Mouse (Mus musculus) gastrocnemius, adult 2 months (tissue): ENCODE data around the gene Lbx1. TPM values are rescaled to one million over a fixed set of nuclear protein-coding genes. Genes with fewer than 3 reads are reported as not detected.
A peak's percentile ranks its signal among the peaks of the same experiment; 100 is the strongest.

Experiments used
- DNase-seq: peaks from one replicate; pipeline ENCODE4 v3.0.0; 2022
- H3K27ac ChIP-seq: fragments of 200-600 bp; 2 replicates; pipeline ENCODE4 v1.8.1; 2022; ENCODE audit warnings: mild to moderate bottlenecking
- H3K4me3 ChIP-seq: fragments of 200-600 bp; 2 replicates; pipeline ENCODE4 v1.8.1; 2022; ENCODE audit warnings: mild to moderate bottlenecking, moderate library complexity
- CTCF ChIP-seq: fragments of 200-600 bp; IDR thresholded peaks from 2 replicates; pipeline ENCODE4 v1.8.1; 2022; ENCODE audit warnings: antibody characterized with exemption, mild to moderate bottlenecking, moderate library complexity
- intact Hi-C: fragments of 180-260 bp; cut with DNase I; formaldehyde crosslinking; loops from one replicate; pipeline ENCODE4 v1.15.1; 2025
- total RNA-seq, 2 experiments: library from RNA; stranded (reverse); gene quantifications; 2 replicates each; pipeline ENCODE4 v1.2.3; 2021

Gene Lbx1
- total RNA-seq, 2 experiments from 2014 or later: 46.0 to 66.8 TPM

GRCm38 (mm10) chr19:45222141-45222782 is 13.3 kb downstream of the Lbx1 start:
- no peak for TF ChIP-seq CTCF
- no peak for DNase-seq
- Histone ChIP-seq H3K4me3 (no peak overlapping the region), H3K27ac (no peak overlapping the region)
- intact Hi-C loops: loop anchor here (5.0 kb wide), 1 partner anchor 525 kb away; the partner anchor contains the start of gene Npm3

GRCm38 (mm10) chr19:45221458-45221783 is 14.2 kb downstream of the Lbx1 start:
- Histone ChIP-seq H3K4me3 (peak overlapping the region; percentile 65), H3K27ac (no peak overlapping the region)
- intact Hi-C loops: loop anchor here (1.0 to 5.0 kb wide), 4 partner anchors 61 to 526 kb away; partner anchors contain the start of gene Npm3
- no peak for TF ChIP-seq CTCF
- no peak for DNase-seq

- peak; percentile 95 for TF ChIP-seq CTCF
- H3K4me3 ChIP-seq: peak overlapping the region; percentile 65
- DNase-seq: peak; percentile 83
Observed at GRCm38 (mm10) chr19:45220593-45221457, 14.8 kb downstream of the Lbx1 start.

GRCm38 (mm10) chr19:45216240-45216639 is 19.4 kb downstream of the Lbx1 start:
- Histone ChIP-seq H3K4me3 (no peak overlapping the region), H3K27ac (no peak overlapping the region)
- DNase-seq: peak; percentile 51
- peak; percentile 78 for TF ChIP-seq CTCF
- intact Hi-C loops: loop anchor here (1.0 kb wide), 1 partner anchor 39 kb away; no protein-coding TSS in a partner anchor

More at GRCm38 (mm10) chr19:45220593-45221457, 14.8 kb downstream of the Lbx1 start:
- H3K27ac ChIP-seq: peak overlapping the region; percentile 48; the same call in 1 of the 2 replicates
- intact Hi-C loops: loop anchor here (1.0 to 5.0 kb wide), 4 partner anchors 62 to 526 kb away; partner anchors contain the start of gene Npm3

GRCm38 (mm10) chr19:45215431-45215830 is 20.2 kb downstream of the Lbx1 start:
- no peak overlapping the region for H3K27ac ChIP-seq
- no peak for DNase-seq
- no peak overlapping the region for H3K4me3 ChIP-seq
- no peak for TF ChIP-seq CTCF
- intact Hi-C loops: no loop called here

GRCm38 (mm10) chr19:45209776-45210422 is 25.7 kb downstream of the Lbx1 start:
- TF ChIP-seq CTCF: no peak
- intact Hi-C loops: no loop called here
- Histone ChIP-seq H3K4me3 (no peak overlapping the region), H3K27ac (no peak overlapping the region)
- DNase-seq: no peak

GRCm38 (mm10) chr19:45209191-45209590 is 26.4 kb downstream of the Lbx1 start:
- intact Hi-C loops: no loop called here
- TF ChIP-seq CTCF: no peak
- Histone ChIP-seq H3K4me3 (no peak overlapping the region), H3K27ac (no peak overlapping the region)
- DNase-seq: no peak

- Histone ChIP-seq H3K4me3 (peak overlapping the region; percentile 67), H3K27ac (peak overlapping the region; percentile 16; the same call in 1 of the 2 replicates)
- no peak for TF ChIP-seq CTCF
- DNase-seq: no peak
- intact Hi-C loops: no loop called here
Observed at GRCm38 (mm10) chr19:45208438-45209060, 27.1 kb downstream of the Lbx1 start.

GRCm38 (mm10) chr19:45207662-45208437 is 27.8 kb downstream of the Lbx1 start:
- peak overlapping the region; percentile 67 for H3K4me3 ChIP-seq

GRCm38 (mm10) chr19:45207153-45207552 is 28.5 kb downstream of the Lbx1 start:
- no peak for TF ChIP-seq CTCF
- intact Hi-C loops: no loop called here
- H3K4me3 ChIP-seq: no peak overlapping the region
- DNase-seq: no peak
- H3K27ac ChIP-seq: no peak overlapping the region

More at GRCm38 (mm10) chr19:45207662-45208437, 27.8 kb downstream of the Lbx1 start:
- intact Hi-C loops: no loop called here
- TF ChIP-seq CTCF: no peak
- DNase-seq: no peak
- peak overlapping the region; percentile 16; the same call in 1 of the 2 replicates for H3K27ac ChIP-seq

GRCm38 (mm10) chr19:45205311-45206105 is 30.1 kb downstream of the Lbx1 start:
- intact Hi-C loops: no loop called here
- DNase-seq: no peak
- H3K4me3 ChIP-seq: no peak overlapping the region
- H3K27ac ChIP-seq: no peak overlapping the region
- no peak for TF ChIP-seq CTCF
